Mouse (Mus musculus): ENCODE measurements around the gene Ephb2. TPM values are rescaled to one million over a fixed set of nuclear protein-coding genes. Genes with fewer than 3 reads are reported as not detected.

Gene Ephb2
- 1.3 and 3.3 TPM in 2 replicates for polyA plus RNA-seq (2015; fragmentation: Nextera tagmentation; extraction: Ambion mirVana)

DNA sequence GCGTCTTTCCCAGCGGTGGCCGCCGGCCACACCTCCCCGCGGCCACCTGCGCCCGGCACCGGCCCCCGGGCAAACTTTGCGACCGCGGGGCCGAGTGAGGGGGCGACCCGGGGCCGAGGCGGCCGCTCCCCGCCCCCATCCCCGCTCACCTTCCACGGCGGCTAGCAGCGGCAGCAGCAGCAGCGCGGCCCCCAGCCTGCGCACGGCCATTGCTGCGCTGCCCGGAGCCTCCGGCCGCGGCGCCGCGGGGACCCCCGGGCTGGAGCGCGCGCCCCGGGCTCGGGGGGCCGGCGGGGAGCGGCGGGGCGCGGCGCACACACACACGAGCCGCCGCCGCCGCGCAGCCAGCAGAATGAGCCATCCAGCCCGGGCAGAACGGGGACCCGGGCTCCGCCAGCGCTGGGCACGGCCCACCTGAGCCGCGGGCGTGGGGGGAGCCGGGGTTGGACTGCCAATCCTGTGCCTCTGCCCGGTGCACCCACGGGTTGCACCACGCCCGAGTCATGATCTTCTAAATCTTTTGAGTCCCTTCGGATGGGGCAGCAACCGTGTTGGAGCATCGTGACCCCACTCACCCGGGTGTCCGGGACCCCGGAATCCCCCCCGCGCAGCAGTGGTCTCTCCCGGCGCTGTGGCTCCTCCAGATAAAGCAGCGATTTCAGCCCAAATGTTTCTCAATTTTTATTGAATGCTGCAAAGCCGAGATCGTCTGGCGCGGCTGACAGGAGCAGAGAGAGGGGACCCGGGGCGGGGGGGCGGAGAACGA lies at the start of gene Ephb2:
Gene Ephb2, minus strand, starts transcription at position 368 of the 766 bp plus-strand sequence.
- Histone ChIP-seq H3K4me3 (peak within 1 kb of the TSS; percentile 64), H3K4me1 (replicated peaks) (peaks cover 26% of the 10 kb centered on the region), H3K36me3 (no peaks in the 10 kb centered on the region), H3K9ac (peak within 1 kb of the TSS; percentile 68), H3K4me2 (peak within 1 kb of the TSS; percentile 95), H3K27ac (peak within 1 kb of the TSS; percentile 65), H3K27me3 (peaks cover 88% of the 10 kb centered on the region), H3K9me3 (replicated peaks) (no peaks in the 10 kb centered on the region)
- WGBS: under 1% methylated on average over 71 of the region's 88 CpGs
- ATAC-seq (replicated peaks; ENCODE audit: insufficient number of reproducible peaks, insufficient read depth, low FRiP score, low read depth): peak; percentile 70

GRCm38 (mm10) chr4:136878601-136879000 lies 42.8 kb upstream of the Ephb2 start:
- H3K4me2 ChIP-seq: no peak overlapping the region
- H3K9me3 ChIP-seq (replicated peaks): no peaks in the 10 kb centered on the region
- H3K9ac ChIP-seq: no peak overlapping the region
- H3K4me1 ChIP-seq (replicated peaks): no peaks in the 10 kb centered on the region
- no peak for ATAC-seq (replicated peaks; ENCODE audit: insufficient number of reproducible peaks, insufficient read depth, low FRiP score, low read depth)
- WGBS: 18% methylated on average over 5 of the region's 5 CpGs
- peaks cover 17% of the 10 kb centered on the region for H3K27me3 ChIP-seq
- H3K27ac ChIP-seq: no peak overlapping the region
- H3K4me3 ChIP-seq: no peak overlapping the region
- no peaks in the 10 kb centered on the region for H3K36me3 ChIP-seq

DNA sequence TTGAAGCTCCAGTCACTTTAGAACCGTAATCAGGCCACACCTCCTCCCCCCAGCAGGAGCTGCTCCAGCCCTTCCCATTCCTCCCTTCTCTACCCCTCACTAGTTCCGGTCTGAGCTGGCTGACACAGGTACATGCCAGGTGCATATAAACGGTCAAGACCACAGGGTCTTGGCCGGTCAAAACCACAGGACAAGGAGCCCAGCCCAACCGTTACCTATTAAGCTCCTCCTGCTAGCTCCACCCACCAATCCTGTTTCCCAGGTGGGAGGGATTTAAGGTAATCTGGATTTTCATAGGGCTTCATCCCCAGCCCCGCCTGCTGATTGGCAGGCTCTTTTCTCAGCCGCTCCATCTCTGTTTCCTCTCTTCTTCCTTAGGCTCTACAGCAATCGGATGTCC lies 42.4 kb upstream of the Ephb2 start:
- no peak overlapping the region for H3K27ac ChIP-seq
- no peaks in the 10 kb centered on the region for H3K36me3 ChIP-seq
- no peak overlapping the region for H3K4me3 ChIP-seq
- H3K4me2 ChIP-seq: no peak overlapping the region
- no peaks in the 10 kb centered on the region for H3K4me1 ChIP-seq (replicated peaks)
- no peak for ATAC-seq (replicated peaks; ENCODE audit: insufficient number of reproducible peaks, insufficient read depth, low FRiP score, low read depth)
- no peaks in the 10 kb centered on the region for H3K9me3 ChIP-seq (replicated peaks)
- H3K27me3 ChIP-seq: peaks cover 17% of the 10 kb centered on the region
- no peak overlapping the region for H3K9ac ChIP-seq
- 34% methylated on average over 8 of the region's 8 CpGs for WGBS

DNA sequence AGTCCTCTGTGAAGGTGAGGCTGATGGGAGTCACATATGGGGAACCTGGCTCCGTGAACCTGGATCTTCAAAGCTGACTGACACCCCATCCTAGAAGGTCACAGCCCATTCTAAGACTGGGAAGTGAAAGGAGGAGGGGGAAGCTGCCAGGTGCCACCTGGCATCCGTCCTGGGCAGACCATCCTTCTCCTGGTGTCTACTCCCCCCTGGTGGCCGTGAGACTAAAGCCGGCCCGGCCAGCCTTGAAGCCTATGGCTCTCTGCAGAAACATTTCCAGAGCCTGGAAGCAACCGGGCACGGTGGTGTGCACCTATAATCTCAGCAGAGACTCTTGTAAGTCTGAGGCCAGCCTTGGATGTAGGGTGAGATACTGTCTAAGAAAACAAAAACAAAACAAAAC lies 41.2 kb upstream of the Ephb2 start:
- no peak overlapping the region for H3K27ac ChIP-seq
- H3K9ac ChIP-seq: no peak overlapping the region
- 16% methylated on average over 7 of the region's 7 CpGs for WGBS
- H3K9me3 ChIP-seq (replicated peaks): no peaks in the 10 kb centered on the region
- ATAC-seq (replicated peaks; ENCODE audit: insufficient number of reproducible peaks, insufficient read depth, low FRiP score, low read depth): no peak
- H3K27me3 ChIP-seq: peaks cover 17% of the 10 kb centered on the region
- H3K4me2 ChIP-seq: no peak overlapping the region
- H3K36me3 ChIP-seq: no peaks in the 10 kb centered on the region
- no peaks in the 10 kb centered on the region for H3K4me1 ChIP-seq (replicated peaks)
- H3K4me3 ChIP-seq: no peak overlapping the region

DNA sequence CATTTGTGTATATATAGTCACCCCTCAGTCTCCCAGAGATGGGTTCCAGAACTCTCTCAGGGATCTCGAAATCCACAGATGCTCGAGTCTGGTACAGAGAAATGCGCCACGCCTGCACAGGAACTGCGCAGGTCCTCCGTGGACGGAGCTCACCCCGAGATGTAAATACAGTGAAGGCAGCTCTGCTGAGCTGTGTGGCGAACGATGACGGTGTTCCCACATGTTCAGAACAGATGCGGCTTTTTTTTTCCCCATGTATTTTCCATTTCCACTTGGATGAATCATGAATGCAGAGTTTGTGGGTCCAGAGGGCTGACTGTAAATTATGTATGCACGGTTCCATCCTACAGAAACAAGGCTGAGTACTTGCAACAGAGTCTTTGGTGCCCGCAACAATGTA lies 39.2 kb upstream of the Ephb2 start:
- peaks cover 14% of the 10 kb centered on the region for H3K27me3 ChIP-seq
- H3K9ac ChIP-seq: no peak overlapping the region
- 87% methylated on average over 14 of the region's 14 CpGs for WGBS
- no peaks in the 10 kb centered on the region for H3K4me1 ChIP-seq (replicated peaks)
- no peak overlapping the region for H3K4me3 ChIP-seq
- H3K4me2 ChIP-seq: no peak overlapping the region
- no peaks in the 10 kb centered on the region for H3K36me3 ChIP-seq
- ATAC-seq (replicated peaks; ENCODE audit: insufficient number of reproducible peaks, insufficient read depth, low FRiP score, low read depth): no peak
- H3K9me3 ChIP-seq (replicated peaks): no peaks in the 10 kb centered on the region
- H3K27ac ChIP-seq: no peak overlapping the region

- no peak overlapping the region for H3K27ac ChIP-seq
- ATAC-seq (replicated peaks; ENCODE audit: insufficient number of reproducible peaks, insufficient read depth, low FRiP score, low read depth): no peak
- 72% methylated on average over 6 of the region's 6 CpGs for WGBS
- H3K36me3 ChIP-seq: no peaks in the 10 kb centered on the region
- H3K27me3 ChIP-seq: peaks cover 46% of the 10 kb centered on the region
- no peaks in the 10 kb centered on the region for H3K9me3 ChIP-seq (replicated peaks)
- H3K4me2 ChIP-seq: no peak overlapping the region
- H3K4me3 ChIP-seq: no peak overlapping the region
- no peak overlapping the region for H3K9ac ChIP-seq
- H3K4me1 ChIP-seq (replicated peaks): no peaks in the 10 kb centered on the region
Observed at GRCm38 (mm10) chr4:136868371-136868770, 32.6 kb upstream of the Ephb2 start.

DNA sequence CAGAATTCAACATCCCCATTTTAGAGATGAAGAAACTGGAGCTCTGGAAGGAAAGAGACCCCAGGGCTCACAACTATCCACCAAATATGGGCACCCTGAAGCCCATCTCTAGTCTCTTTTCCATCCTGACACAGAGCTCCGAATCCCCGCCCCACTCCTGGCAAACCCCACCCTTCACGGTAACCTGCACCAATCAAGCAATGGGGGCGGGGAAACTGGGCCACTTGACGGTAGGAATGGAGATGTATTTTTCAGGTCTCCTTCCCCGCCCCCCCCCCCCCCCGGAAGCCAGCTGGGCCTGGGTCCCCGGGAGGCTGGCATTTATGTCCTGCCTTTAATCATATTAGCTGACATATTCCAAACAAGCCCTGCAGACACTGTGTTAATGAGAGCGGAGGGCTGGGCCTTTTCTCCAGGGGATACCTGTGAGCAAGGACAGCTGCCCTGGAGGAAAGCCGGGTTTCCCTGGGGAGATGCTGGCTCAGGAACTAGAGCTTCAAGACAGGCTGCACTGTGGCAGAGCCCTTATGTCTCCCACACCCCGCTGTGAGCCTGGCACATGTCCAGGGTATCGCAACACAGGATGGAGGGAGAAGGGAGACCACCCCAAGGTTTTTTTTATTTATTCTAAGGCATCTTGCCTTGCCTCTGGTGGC lies 32.0 kb upstream of the Ephb2 start:
- Histone ChIP-seq H3K4me1 (replicated peaks) (no peaks in the 10 kb centered on the region), H3K36me3 (no peaks in the 10 kb centered on the region), H3K4me3 (no peak overlapping the region), H3K4me2 (no peak overlapping the region), H3K9me3 (replicated peaks) (no peaks in the 10 kb centered on the region), H3K27me3 (peaks cover 51% of the 10 kb centered on the region), H3K27ac (no peak overlapping the region), H3K9ac (no peak overlapping the region)
- ATAC-seq (replicated peaks; ENCODE audit: insufficient number of reproducible peaks, insufficient read depth, low FRiP score, low read depth): no peak
- 11% methylated on average over 10 of the region's 12 CpGs for WGBS

DNA sequence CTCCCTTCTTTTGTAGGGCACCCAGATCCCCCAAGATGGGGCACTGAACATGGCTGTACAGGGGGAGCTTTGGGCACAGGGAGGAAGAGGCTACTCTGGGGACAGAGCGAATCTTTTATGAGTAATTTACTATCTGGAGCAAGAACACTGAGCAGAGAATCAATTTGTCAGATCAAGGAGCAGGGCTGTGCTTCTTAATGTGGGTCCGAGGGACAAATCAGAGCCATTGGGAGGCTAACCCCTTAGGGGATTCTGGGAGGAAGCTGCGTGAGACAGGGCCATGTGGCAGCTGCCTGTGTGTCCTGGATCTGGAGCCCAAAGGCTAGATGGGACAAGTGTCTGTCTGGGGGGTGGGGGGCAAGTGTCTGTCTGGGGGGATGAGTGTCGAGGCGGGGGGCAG lies 29.7 kb upstream of the Ephb2 start:
- Histone ChIP-seq H3K36me3 (no peaks in the 10 kb centered on the region), H3K9me3 (replicated peaks) (no peaks in the 10 kb centered on the region), H3K9ac (no peak overlapping the region), H3K4me2 (no peak overlapping the region), H3K27ac (no peak overlapping the region), H3K27me3 (peaks cover 71% of the 10 kb centered on the region), H3K4me1 (replicated peaks) (peaks cover 4% of the 10 kb centered on the region; the same call in 1 of the 2 replicates), H3K4me3 (no peak overlapping the region)
- WGBS: 70% methylated on average over 5 of the region's 5 CpGs
- ATAC-seq (replicated peaks; ENCODE audit: insufficient number of reproducible peaks, insufficient read depth, low FRiP score, low read depth): no peak

- Histone ChIP-seq H3K27me3 (peaks cover 72% of the 10 kb centered on the region), H3K36me3 (no peaks in the 10 kb centered on the region), H3K9ac (no peak overlapping the region), H3K9me3 (replicated peaks) (no peaks in the 10 kb centered on the region), H3K27ac (no peak overlapping the region), H3K4me2 (no peak overlapping the region), H3K4me3 (no peak overlapping the region), H3K4me1 (replicated peaks) (peaks cover 4% of the 10 kb centered on the region; the same call in 1 of the 2 replicates)
- 21% methylated on average over 15 of the region's 15 CpGs for WGBS
- no peak for ATAC-seq (replicated peaks; ENCODE audit: insufficient number of reproducible peaks, insufficient read depth, low FRiP score, low read depth)
Observed at GRCm38 (mm10) chr4:136864751-136865470, 29.1 kb upstream of the Ephb2 start.

GRCm38 (mm10) chr4:136863517-136863916 lies 27.7 kb upstream of the Ephb2 start:
- no peaks in the 10 kb centered on the region for H3K36me3 ChIP-seq
- H3K4me2 ChIP-seq: no peak overlapping the region
- no peak for ATAC-seq (replicated peaks; ENCODE audit: insufficient number of reproducible peaks, insufficient read depth, low FRiP score, low read depth)
- peaks cover 74% of the 10 kb centered on the region for H3K27me3 ChIP-seq
- no peak overlapping the region for H3K9ac ChIP-seq
- no peaks in the 10 kb centered on the region for H3K9me3 ChIP-seq (replicated peaks)
- 23% methylated on average over 9 of the region's 9 CpGs for WGBS
- no peak overlapping the region for H3K4me3 ChIP-seq
- H3K4me1 ChIP-seq (replicated peaks): peaks cover 4% of the 10 kb centered on the region; the same call in 1 of the 2 replicates
- H3K27ac ChIP-seq: no peak overlapping the region

DNA sequence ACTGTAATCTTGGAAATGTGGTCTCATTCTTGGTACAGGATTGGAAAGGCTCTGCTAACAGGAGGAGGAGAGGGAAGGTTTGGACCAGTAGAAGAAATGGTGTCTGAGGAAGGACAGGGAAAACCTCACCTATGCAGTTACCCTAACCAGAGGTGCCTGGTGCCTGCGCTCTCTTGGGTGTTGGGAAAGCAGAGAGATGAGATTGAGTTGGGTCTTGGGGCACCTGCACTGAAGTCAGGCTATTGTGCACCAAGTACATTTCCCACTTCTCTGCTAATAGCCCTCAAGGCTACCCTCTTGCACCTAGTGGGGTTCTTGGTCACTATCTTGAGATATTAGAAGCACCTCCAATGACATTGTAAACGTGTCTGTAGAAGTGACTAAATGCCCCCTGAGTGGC lies 26.6 kb upstream of the Ephb2 start:
- Histone ChIP-seq H3K4me3 (no peak overlapping the region), H3K9ac (no peak overlapping the region), H3K27ac (no peak overlapping the region), H3K4me2 (no peak overlapping the region), H3K36me3 (no peaks in the 10 kb centered on the region), H3K9me3 (replicated peaks) (no peaks in the 10 kb centered on the region), H3K27me3 (peaks cover 74% of the 10 kb centered on the region), H3K4me1 (replicated peaks) (peaks cover 4% of the 10 kb centered on the region; the same call in 1 of the 2 replicates)
- 45% methylated on average over 2 of the region's 2 CpGs for WGBS
- no peak for ATAC-seq (replicated peaks; ENCODE audit: insufficient number of reproducible peaks, insufficient read depth, low FRiP score, low read depth)

Measured in heart, embryonic 15.5 days (tissue).